Mouse (Mus musculus): ENCODE measurements at regions not wholly inside any gene's neighbourhood (a gene's known extent, or its start where the extent isn't known, plus 50 kb on each side); places are given as distances from the start of the nearest gene placed in this dataset.

GRCm38 (mm10) chr3:149150796-149151195 lies 160.4 kb upstream of the Adgrl2 start:
- H3K4me3 ChIP-seq (replicated peaks; ENCODE audit: low read depth, low read length) = no peak overlapping the region
- H3K4me2 ChIP-seq (ENCODE audit: low read length) = no peak overlapping the region
- ATAC-seq (replicated peaks; ENCODE audit: low FRiP score, low read depth) (no peak), DNase-seq (ENCODE audit: low spot score) (no peak)
- no peaks in the 10 kb centered on the region for H3K9me3 ChIP-seq (replicated peaks; ENCODE audit: low read length)
- no peaks in the 10 kb centered on the region for H3K27me3 ChIP-seq (ENCODE audit: insufficient read depth, low read length)
- 92% methylated on average over 3 of the region's 3 CpGs for WGBS
- no peaks in the 10 kb centered on the region for H3K4me1 ChIP-seq (replicated peaks; ENCODE audit: insufficient read depth, low read length)
- TF ChIP-seq CTCF (IDR thresholded peaks at IDR 0.05; ENCODE audit: low read depth) = no peak
- H3K36me3 ChIP-seq (ENCODE audit: insufficient read depth, low read length) = no peaks in the 10 kb centered on the region
- H3K27ac ChIP-seq = no peak overlapping the region
- no peak overlapping the region for H3K9ac ChIP-seq (ENCODE audit: low read depth, low read length)

GRCm38 (mm10) chr3:149148608-149149007 lies 158.3 kb upstream of the Adgrl2 start:
- ATAC-seq (replicated peaks; ENCODE audit: low FRiP score, low read depth) = peak; percentile 89
- no peaks in the 10 kb centered on the region for H3K27me3 ChIP-seq (ENCODE audit: insufficient read depth, low read length)
- peak; percentile 80 for DNase-seq (ENCODE audit: low spot score)
- no peak overlapping the region for H3K4me3 ChIP-seq (replicated peaks; ENCODE audit: low read depth, low read length)
- H3K4me2 ChIP-seq (ENCODE audit: low read length) = no peak overlapping the region
- H3K9ac ChIP-seq (ENCODE audit: low read depth, low read length) = no peak overlapping the region
- H3K9me3 ChIP-seq (replicated peaks; ENCODE audit: low read length) = no peaks in the 10 kb centered on the region
- TF ChIP-seq CTCF (IDR thresholded peaks at IDR 0.05; ENCODE audit: low read depth) = no peak
- H3K36me3 ChIP-seq (ENCODE audit: insufficient read depth, low read length) = no peaks in the 10 kb centered on the region
- H3K4me1 ChIP-seq (replicated peaks; ENCODE audit: insufficient read depth, low read length) = no peaks in the 10 kb centered on the region
- 23% methylated on average over 8 of the region's 8 CpGs for WGBS
- H3K27ac ChIP-seq = no peak overlapping the region

- DNase-seq (ENCODE audit: low spot score) (no peak), ATAC-seq (replicated peaks; ENCODE audit: low FRiP score, low read depth) (no peak)
- no peaks in the 10 kb centered on the region for H3K36me3 ChIP-seq (ENCODE audit: insufficient read depth, low read length)
- no peak for TF ChIP-seq CTCF (IDR thresholded peaks at IDR 0.05; ENCODE audit: low read depth)
- H3K4me1 ChIP-seq (replicated peaks; ENCODE audit: insufficient read depth, low read length) = no peaks in the 10 kb centered on the region
- no peak overlapping the region for H3K4me2 ChIP-seq (ENCODE audit: low read length)
- H3K9ac ChIP-seq (ENCODE audit: low read depth, low read length) = no peak overlapping the region
- H3K27me3 ChIP-seq (ENCODE audit: insufficient read depth, low read length) = no peaks in the 10 kb centered on the region
- WGBS = 62% methylated on average over 6 of the region's 6 CpGs
- no peaks in the 10 kb centered on the region for H3K9me3 ChIP-seq (replicated peaks; ENCODE audit: low read length)
- no peak overlapping the region for H3K27ac ChIP-seq
- H3K4me3 ChIP-seq (replicated peaks; ENCODE audit: low read depth, low read length) = no peak overlapping the region
Observed at GRCm38 (mm10) chr3:149147916-149148315, 157.6 kb upstream of the Adgrl2 start.

GRCm38 (mm10) chr3:149146673-149147072 lies 156.3 kb upstream of the Adgrl2 start:
- Histone ChIP-seq H3K36me3 (ENCODE audit: insufficient read depth, low read length) (no peaks in the 10 kb centered on the region), H3K9me3 (replicated peaks; ENCODE audit: low read length) (no peaks in the 10 kb centered on the region), H3K4me2 (ENCODE audit: low read length) (no peak overlapping the region), H3K9ac (ENCODE audit: low read depth, low read length) (no peak overlapping the region), H3K4me1 (replicated peaks; ENCODE audit: insufficient read depth, low read length) (no peaks in the 10 kb centered on the region), H3K27me3 (ENCODE audit: insufficient read depth, low read length) (no peaks in the 10 kb centered on the region), H3K4me3 (replicated peaks; ENCODE audit: low read depth, low read length) (no peak overlapping the region), H3K27ac (no peak overlapping the region)
- DNase-seq (ENCODE audit: low spot score) (no peak), ATAC-seq (replicated peaks; ENCODE audit: low FRiP score, low read depth) (no peak)
- TF ChIP-seq CTCF (IDR thresholded peaks at IDR 0.05; ENCODE audit: low read depth) = no peak
- 39% methylated on average over 9 of the region's 9 CpGs for WGBS

GRCm38 (mm10) chr3:149140461-149140860 lies 150.1 kb upstream of the Adgrl2 start:
- Histone ChIP-seq H3K4me2 (ENCODE audit: low read length) (no peak overlapping the region), H3K27me3 (ENCODE audit: insufficient read depth, low read length) (no peaks in the 10 kb centered on the region), H3K4me3 (replicated peaks; ENCODE audit: low read depth, low read length) (no peak overlapping the region), H3K27ac (no peak overlapping the region), H3K9ac (ENCODE audit: low read depth, low read length) (no peak overlapping the region), H3K9me3 (replicated peaks; ENCODE audit: low read length) (no peaks in the 10 kb centered on the region), H3K4me1 (replicated peaks; ENCODE audit: insufficient read depth, low read length) (no peaks in the 10 kb centered on the region), H3K36me3 (ENCODE audit: insufficient read depth, low read length) (no peaks in the 10 kb centered on the region)
- TF ChIP-seq CTCF (IDR thresholded peaks at IDR 0.05; ENCODE audit: low read depth) = no peak
- ATAC-seq (replicated peaks; ENCODE audit: low FRiP score, low read depth) = no peak
- WGBS = 89% methylated on average over 3 of the region's 3 CpGs
- DNase-seq (ENCODE audit: low spot score) = no peak

- Histone ChIP-seq H3K9me3 (replicated peaks; ENCODE audit: low read length) (no peaks in the 10 kb centered on the region), H3K27ac (no peak overlapping the region), H3K4me2 (ENCODE audit: low read length) (no peak overlapping the region), H3K27me3 (ENCODE audit: insufficient read depth, low read length) (no peaks in the 10 kb centered on the region), H3K36me3 (ENCODE audit: insufficient read depth, low read length) (no peaks in the 10 kb centered on the region), H3K4me3 (replicated peaks; ENCODE audit: low read depth, low read length) (no peak overlapping the region), H3K9ac (ENCODE audit: low read depth, low read length) (no peak overlapping the region), H3K4me1 (replicated peaks; ENCODE audit: insufficient read depth, low read length) (no peaks in the 10 kb centered on the region)
- WGBS = 68% methylated on average over 9 of the region's 9 CpGs
- ATAC-seq (replicated peaks; ENCODE audit: low FRiP score, low read depth) = no peak
- TF ChIP-seq CTCF (IDR thresholded peaks at IDR 0.05; ENCODE audit: low read depth) = no peak
- DNase-seq (ENCODE audit: low spot score) = peak; percentile 43
Observed at GRCm38 (mm10) chr3:149134028-149134938, 143.9 kb upstream of the Adgrl2 start.

Measured in kidney, postnatal 0 days (tissue).